Mouse (Mus musculus) frontal cortex, postnatal 36 days (tissue): ENCODE measurements around the gene Selenoi.
"Not testable (repeated sequence)": the region's sequence is repeated elsewhere in the genome, so short reads cannot be mapped to it uniquely, and the experiment has no call there.

Experiments
- DNase-seq, 2 experiments: peaks; one replicate each; pipeline ENCODE4 v3.0.0; 2022; ENCODE audit warnings: low spot score in 2 of 2

Gene Selenoi

DNA sequence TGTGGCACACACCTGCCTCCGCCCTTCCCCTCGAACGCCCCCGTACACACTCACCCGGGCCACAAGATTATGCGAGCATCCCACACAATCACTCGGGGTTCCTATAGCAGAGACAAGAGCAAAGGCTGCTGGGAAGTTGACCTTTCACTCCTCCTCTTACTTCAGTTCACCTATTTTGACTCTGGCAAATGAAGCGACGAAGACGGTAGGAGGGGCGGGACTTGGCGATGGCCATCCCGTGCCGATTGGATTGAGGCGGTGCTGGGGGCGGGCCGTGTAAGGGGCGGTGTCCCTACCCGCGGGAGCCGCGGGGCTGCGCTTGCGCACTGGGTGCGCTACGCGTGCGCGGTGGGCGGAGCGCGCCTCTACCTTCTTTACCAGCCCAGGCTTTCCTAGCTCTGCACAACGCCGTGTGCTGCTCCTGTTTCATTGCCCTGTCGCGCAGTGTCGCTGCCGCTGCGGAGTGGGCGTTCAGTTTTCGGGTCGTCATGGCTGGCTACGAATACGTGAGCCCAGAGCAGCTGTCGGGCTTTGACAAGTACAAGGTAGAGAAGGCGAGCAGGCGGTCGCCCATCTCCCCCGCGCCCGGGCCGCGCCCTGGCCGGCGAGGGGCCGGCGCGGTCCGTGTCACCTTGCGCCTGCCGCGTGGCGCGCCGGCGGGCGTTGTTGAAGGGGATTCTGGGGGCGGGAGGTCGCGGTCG, at the start of gene Selenoi:
Selenoi (plus strand) TSS at position 311 of the 701 bp plus-strand sequence.
- peak; percentile 99 for DNase-seq

DNA sequence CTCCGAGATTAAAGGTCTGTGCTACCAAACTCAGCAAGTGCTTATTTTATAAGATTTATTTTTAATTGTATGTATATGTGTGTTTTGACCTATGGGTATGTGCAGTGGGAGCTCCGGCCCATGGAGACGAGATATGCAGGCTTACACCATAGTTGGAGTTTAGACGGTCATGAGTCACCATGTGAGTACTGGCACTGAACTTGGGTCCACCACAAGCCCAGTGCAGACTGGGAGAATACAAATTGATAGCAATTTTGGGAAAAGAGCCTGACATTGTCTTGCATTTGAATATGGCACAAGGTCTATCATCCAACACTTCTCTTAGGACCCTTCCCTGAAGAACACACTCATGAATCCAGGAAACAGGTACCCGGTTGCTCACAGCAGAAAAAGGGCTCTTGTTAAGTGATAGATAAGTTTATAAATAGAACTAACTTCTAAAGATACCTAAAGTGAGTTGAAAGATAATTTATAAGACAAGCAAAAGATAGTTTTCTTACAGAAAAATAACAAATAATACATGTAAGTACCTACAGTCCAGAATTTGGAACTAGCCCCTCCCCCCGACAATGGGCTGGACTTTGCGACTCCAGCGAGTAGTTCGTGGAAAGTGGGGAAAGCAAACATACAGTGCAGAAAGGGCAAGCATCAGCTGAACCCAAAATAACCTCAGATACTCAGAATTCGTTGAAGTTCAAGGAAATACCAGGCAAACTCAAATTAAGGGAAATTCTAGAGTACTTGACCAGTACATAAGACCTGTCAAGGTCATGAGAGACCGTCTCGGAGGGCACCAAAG, 44.5 kb upstream of the Selenoi start:
- DNase-seq, result no peak

GRCm38 (mm10) chr5:30192452-30192851, 39.9 kb upstream of the Selenoi start:
- DNase-seq, result no peak

GRCm38 (mm10) chr5:30195340-30195739, 37.0 kb upstream of the Selenoi start:
- DNase-seq, result no peak

DNA sequence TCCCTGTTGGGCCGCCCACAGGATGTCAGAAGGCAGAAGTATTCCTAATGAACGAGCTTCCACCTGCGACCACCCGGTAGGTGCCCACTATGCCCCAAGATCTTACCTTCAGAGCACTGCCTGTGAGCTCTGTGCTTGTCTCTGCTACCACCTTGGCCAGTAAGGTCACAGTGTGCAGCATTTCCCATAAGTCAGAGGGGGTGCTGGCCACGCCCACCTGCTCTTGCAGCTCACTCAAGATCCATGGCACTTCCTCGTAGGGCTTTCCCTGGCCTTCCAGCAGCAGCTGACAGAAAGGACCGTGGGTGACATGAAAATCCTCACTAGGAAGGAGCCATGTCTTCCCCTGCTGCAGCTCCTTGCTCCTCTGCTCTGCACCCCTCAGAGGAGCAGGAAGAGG, 34.1 kb upstream of the Selenoi start:
- DNase-seq, result no peak

DNA sequence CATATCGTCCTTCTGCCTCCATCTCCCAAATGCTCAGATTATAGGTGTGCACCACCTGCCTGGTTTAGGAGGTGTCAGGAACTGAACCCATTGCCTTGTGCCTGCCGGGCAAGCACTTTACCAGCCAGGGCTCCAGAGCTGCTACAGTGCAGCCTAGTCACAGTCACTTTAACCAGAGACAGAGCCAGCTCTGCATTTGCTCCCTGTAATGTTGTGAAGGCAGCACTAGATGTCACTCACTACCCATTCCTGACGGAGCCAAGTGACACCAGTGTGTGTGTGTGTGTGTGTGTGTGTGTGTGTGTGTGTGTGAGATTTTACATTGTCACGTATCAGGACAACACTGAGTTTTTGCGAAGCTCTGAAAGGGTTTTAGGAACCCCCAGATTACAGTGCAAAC, 30.9 kb upstream of the Selenoi start:
- peak; percentile 20 to 63 for DNase-seq

DNA sequence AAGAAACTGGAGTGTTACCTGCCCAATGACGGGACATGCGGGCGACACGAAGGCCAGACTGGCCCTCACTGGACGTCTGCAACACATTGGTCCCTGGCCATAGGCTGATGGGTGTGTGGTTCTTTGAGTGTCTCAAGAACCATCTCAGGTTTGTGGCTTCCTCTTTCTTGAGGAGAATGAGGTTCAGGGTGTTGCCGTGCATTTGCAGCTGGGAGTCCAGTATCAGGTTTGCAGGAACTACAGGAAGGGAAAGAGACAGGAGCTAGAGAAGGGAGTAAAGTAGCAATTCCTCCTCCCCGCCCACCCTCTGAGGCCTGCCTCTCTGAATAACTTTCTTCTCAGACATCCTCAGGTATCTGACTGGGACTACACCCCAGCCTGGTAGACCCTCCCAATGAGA, 30.2 kb upstream of the Selenoi start:
- DNase-seq, result no peak

DNA sequence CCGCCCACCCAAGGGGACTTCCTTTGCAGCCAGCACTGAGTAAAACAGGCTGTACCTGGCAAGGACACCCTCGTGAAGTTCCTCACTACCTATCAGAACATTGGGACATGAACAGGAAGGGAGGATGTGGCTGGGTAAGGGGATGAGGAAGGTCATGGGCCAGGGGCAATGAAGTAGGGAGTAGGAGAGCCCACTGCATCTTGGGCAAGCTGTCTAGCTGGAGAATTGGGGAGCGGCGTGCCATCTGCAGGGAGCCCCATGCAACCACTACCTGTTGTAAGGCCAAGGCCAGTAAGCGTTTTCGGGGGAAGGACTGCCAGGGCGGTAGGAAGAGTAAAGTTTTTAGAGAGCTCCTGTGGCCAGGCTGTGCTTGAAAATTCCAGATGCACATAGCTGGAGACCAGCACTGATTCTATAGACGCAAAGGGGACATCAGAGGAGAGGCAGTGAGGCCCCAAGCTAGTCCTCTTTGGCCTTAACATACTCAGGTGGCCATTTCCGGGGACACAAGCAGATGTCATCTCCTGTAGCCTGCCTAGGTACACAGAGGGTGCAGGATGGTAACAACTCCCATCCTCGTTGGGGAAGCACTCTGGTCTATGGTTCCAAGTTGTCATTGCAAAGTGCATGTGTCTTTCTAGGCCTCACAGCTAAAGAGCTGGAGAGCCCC, 29.0 kb upstream of the Selenoi start:
- no peak for DNase-seq

- no peak for DNase-seq
Measured at GRCm38 (mm10) chr5:30204441-30204840, 27.9 kb upstream of the Selenoi start.

DNA sequence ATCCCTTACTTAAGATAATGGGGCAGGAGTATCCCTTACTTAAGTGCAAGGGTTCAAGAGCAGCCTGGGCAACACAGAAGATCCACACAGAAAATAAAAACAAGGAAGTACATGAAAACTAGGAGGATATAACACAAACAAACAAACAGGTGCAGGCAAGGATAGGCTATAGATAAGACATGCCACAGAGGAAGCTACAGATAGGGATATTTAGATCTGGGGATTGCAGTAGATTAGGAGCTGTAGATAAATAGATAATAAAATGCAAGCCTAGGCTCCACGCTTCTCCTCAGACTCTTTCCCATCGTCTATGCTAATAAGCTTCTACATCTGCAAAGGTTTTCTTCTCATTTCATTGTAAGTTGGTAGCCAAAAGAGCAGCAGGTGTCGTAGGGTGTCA, 27.3 kb upstream of the Selenoi start:
- DNase-seq, result no peak

DNA sequence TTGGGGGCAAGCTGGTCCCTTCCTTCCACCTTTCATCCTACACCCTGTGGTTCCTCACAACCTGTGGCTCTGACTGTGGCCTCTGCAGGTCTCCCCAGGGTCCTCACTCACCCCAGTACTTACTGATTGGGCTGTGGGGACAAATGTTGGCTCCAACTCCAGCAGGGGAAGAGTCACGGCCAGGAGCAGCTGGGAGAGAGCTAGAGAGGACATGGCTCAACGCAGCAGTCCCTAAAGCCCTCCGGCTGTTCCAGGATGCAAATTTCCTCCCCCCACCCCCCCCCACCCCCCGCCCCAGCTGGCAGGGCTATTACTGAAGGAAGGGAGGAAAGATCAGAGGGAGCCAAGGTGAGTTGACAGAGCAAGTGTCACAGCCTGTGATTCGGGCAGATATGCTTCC, 26.9 kb upstream of the Selenoi start, which contains the start of gene Adgrf3:
Adgrf3 (minus strand) TSS at position 230 of the 400 bp plus-strand sequence.
- no peak for DNase-seq

DNA sequence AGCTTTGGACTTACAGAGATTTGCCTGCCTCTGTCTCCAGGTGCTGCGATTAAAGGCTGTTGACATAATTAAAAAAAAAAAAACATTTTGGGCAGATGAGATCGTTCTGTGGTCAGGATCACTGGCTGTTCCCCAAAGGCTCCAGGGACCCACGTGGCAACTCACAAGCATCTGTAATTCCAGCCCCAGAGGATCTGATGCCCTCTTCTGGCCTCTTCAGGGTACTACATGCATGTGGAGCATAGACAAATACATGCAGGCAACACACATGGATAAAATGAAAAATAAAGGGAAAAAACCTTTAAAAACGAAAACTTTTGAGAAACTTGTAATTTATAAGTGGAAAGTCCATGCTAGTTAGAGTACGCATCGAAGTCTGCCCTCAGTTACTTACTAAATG, 25.1 kb upstream of the Selenoi start:
- DNase-seq, result no peak

DNA sequence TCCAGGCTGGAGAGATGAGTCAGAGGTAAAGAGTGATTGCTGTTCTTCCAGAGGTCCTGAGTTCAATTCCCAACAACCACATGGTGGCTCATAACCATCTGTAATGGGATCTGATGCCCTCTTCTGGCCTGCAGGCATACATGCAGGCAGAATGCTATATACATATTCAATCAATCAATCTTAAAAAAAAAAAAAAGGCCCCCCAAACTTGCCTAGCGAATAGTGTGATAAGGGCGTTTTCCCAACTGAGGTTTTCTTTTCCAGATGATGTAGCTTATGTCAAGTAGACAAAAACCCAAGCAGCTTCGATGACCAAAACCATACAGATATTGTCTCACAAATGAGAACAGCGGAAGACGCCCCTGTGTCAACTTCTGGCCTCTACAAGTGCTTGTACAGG, 21.6 kb upstream of the Selenoi start:
- DNase-seq, result not testable (repeated sequence)

GRCm38 (mm10) chr5:30214889-30215288, 17.5 kb upstream of the Selenoi start:
- peak; percentile 68 to 78 for DNase-seq

GRCm38 (mm10) chr5:30215970-30216369, 16.4 kb upstream of the Selenoi start:
- DNase-seq, result no peak

DNA sequence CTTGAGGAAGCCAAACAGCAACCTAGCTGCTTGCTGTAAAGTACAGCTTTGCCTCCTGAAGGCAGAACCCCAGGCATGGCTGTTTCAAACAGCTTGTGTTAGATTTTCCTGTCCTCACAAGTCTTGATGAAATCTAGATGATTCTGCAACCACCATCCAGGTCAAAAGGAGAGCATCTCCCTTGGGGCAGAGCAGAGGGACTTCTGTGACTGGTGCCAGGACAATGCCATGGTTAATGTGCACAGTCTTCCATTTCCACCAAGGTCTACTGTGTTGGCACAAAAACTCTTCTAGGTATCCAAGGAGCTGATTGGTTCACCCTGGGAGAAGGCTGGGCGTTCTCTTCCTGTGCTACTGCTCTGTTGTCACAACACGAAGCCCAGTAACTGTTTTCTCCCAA, 12.7 kb upstream of the Selenoi start:
- DNase-seq, result no peak

DNA sequence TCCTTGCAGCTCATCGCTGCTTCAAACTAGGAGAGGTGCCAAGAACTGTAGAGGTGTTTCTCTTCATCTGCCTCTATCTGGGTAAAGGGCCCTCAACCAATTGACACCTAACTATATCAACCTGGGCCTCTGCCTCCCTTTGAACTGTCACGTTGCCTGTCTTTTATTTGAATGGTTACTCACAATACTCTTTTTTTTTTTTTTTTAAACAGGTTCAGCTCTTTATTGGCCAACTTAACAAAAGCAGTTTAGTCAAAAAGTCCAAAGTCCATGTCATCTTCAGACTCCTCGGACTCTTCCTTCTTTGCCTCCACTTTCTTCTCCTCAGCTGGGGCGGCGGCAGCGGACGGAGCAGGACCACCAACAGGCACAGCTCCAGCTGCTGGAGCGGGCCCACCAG, 11.7 kb upstream of the Selenoi start:
- no peak for DNase-seq

GRCm38 (mm10) chr5:30222681-30223080, 9.7 kb upstream of the Selenoi start:
- no peak for DNase-seq

GRCm38 (mm10) chr5:30230901-30231300, 1.5 kb upstream of the Selenoi start:
- DNase-seq, result peak in 1 of 2 experiments; percentile 39

DNA sequence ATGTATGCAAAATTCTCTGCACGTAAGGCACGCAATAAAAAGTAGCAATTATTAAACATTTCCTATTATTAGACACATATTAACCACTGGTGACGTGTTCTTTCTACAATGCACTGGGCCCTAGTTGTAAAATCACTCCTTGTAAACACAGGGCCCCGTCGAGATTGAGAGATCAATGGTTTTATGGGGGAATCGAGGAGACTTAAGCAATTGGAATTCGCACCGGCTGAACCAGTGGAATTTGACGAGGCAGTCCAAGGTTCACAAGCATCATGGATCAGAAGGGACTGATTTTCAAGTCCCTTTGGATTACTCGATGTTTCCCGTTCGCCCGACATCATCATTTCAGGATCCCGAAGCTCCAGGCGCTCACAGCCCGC, 500 bp upstream of the Selenoi start:
- no peak for DNase-seq

DNA sequence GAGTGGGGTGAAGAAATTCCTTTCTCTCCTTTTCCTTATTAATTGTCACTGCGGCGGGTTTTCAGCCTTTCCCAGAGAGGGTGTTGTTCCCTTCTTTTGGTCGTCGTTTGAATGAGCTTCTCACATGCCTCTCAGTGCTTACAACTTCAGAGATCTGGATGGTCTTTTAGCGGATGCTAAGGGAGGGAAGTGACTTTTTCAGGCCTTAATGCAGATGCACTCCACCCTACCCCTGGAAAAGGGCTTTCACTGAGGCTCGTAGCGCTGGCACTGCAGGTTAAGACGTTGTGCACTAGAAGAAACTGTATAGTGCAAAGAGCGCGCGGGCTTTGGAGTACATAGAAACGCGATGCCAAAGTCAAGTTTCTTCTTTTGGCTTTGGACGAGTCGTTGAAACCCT, 661 bp downstream of the Selenoi start:
- peak; percentile 23 to 28 for DNase-seq

GRCm38 (mm10) chr5:30233979-30234378, 1.6 kb downstream of the Selenoi start:
- no peak for DNase-seq
